10 mouse cellular contexts compared by ENCODE assay signal in genomic region chr3:87949266-87949954, GRCm38 (mm10). TPM values are rescaled to one million over a fixed set of nuclear protein-coding genes. Genes with fewer than 3 reads are reported as not detected.
DNase-seq lines count a peak whose midpoint lies in the region; ATAC-seq and TF ChIP-seq lines count a peak whose summit lies in the region.
"Had no signal": no experiment of that assay in that cellular context is flagged by ENCODE, and none has a peak within 500 bp of the region (broad histone marks: within the 10 kb centered on the region; RNA-seq: fewer than 3 reads in every experiment).

No protein-coding gene starts in this region.

- DNase-seq in heart, adult 18-20 months, result no peak
- peak; percentile 76 for DNase-seq in embryonic facial prominence, embryonic 11.5 days (ENCODE audit: low spot score)
- DNase-seq in hindbrain, postnatal 0 days (ENCODE audit: low spot score), result no peak
- DNase-seq in neural tube, embryonic 11.5 days (ENCODE audit: low spot score), result peak; percentile 57
- DNase-seq in frontal cortex, adult 2 months (ENCODE audit: extremely low spot score in 1 of 2, low spot score in 1 of 2), result no peak
- DNase-seq in frontal cortex, postnatal 25 days (ENCODE audit: low spot score in 2 of 2), result no peak
- DNase-seq in urinary bladder, postnatal 4 days (ENCODE audit: low spot score in 2 of 2), result no peak
- DNase-seq: cerebellum, postnatal 36 days; liver, embryonic 13.5 days had no signal

- H3K9me3 ChIP-seq in heart, embryonic 14.5 days (ENCODE audit: control insufficient read depth, low read length), result no peaks in the 10 kb centered on the region
- H3K9me3 ChIP-seq in embryonic facial prominence, embryonic 11.5 days (replicated peaks; ENCODE audit: control insufficient read depth, low read length), result no peaks in the 10 kb centered on the region
- no peaks in the 10 kb centered on the region for H3K9me3 ChIP-seq in hindbrain, postnatal 0 days (ENCODE audit: low read length)
- no peaks in the 10 kb centered on the region for H3K9me3 ChIP-seq in neural tube, embryonic 11.5 days (ENCODE audit: control insufficient read depth, low read length)
- H3K9me3 ChIP-seq: liver, embryonic 13.5 days had no signal

- TF ChIP-seq CTCF in hindbrain, postnatal 0 days (IDR thresholded peaks at IDR 0.05; ENCODE audit: low read depth), result no peak

- no peak overlapping the region for H3K27ac ChIP-seq in heart, embryonic 14.5 days (replicated peaks in 1 of 2; ENCODE audit: control insufficient read depth in 1 of 2, insufficient read depth in 1 of 2, low read depth in 2 of 2, low read length in 2 of 2)
- peak overlapping the region; percentile 96 for H3K27ac ChIP-seq in embryonic facial prominence, embryonic 11.5 days (replicated peaks; ENCODE audit: low read depth, low read length)
- no peak overlapping the region for H3K27ac ChIP-seq in hindbrain, postnatal 0 days
- peak overlapping the region; percentile 77 for H3K27ac ChIP-seq in neural tube, embryonic 11.5 days (ENCODE audit: low read depth, low read length)
- H3K27ac ChIP-seq: liver, embryonic 13.5 days had no signal

- ATAC-seq in heart, embryonic 14.5 days (ENCODE audit: insufficient number of reproducible peaks, insufficient read depth, low FRiP score, low read depth), result no peak
- ATAC-seq in embryonic facial prominence, embryonic 11.5 days (replicated peaks; ENCODE audit: insufficient number of reproducible peaks, low FRiP score, low TSS enrichment, low read depth), result no peak
- no peak for ATAC-seq in hindbrain, postnatal 0 days
- ATAC-seq in neural tube, embryonic 11.5 days (ENCODE audit: insufficient read depth, low FRiP score, low TSS enrichment), result no peak

- WGBS in heart, embryonic 14.5 days, result 17% methylated on average over 16 of the region's 16 CpGs
- WGBS in embryonic facial prominence, embryonic 11.5 days, result 2% methylated on average over 16 of the region's 16 CpGs
- WGBS in hindbrain, postnatal 0 days, result 22% methylated on average over 16 of the region's 16 CpGs
- WGBS in neural tube, embryonic 11.5 days, result 2% methylated on average over 16 of the region's 16 CpGs

- H3K4me3 ChIP-seq in heart, embryonic 14.5 days (ENCODE audit: control insufficient read depth in 1 of 2, insufficient read depth in 1 of 2, low read depth in 1 of 2, low read length in 2 of 2), result no peak overlapping the region
- H3K4me3 ChIP-seq in embryonic facial prominence, embryonic 11.5 days (ENCODE audit: low read depth, low read length), result peak overlapping the region; percentile 67
- no peak overlapping the region for H3K4me3 ChIP-seq in hindbrain, postnatal 0 days (ENCODE audit: low read length)
- H3K4me3 ChIP-seq in neural tube, embryonic 11.5 days (ENCODE audit: low read depth, low read length), result peak overlapping the region; percentile 70

- peaks cover 61% of the 10 kb centered on the region for H3K27me3 ChIP-seq in heart, embryonic 14.5 days (ENCODE audit: control insufficient read depth, insufficient read depth, low read length)
- no peaks in the 10 kb centered on the region for H3K27me3 ChIP-seq in embryonic facial prominence, embryonic 11.5 days (ENCODE audit: control insufficient read depth, insufficient read depth, low read length)
- no peaks in the 10 kb centered on the region; the same call in 1 of the 2 replicates for H3K27me3 ChIP-seq in hindbrain, postnatal 0 days (ENCODE audit: insufficient read depth, low read length)
- H3K27me3 ChIP-seq in neural tube, embryonic 11.5 days (ENCODE audit: control insufficient read depth, insufficient read depth, low read length), result no peaks in the 10 kb centered on the region

- no peaks in the 10 kb centered on the region for H3K36me3 ChIP-seq in heart, embryonic 14.5 days (ENCODE audit: control insufficient read depth, insufficient read depth, low read length)
- H3K36me3 ChIP-seq in embryonic facial prominence, embryonic 11.5 days (replicated peaks; ENCODE audit: control insufficient read depth, insufficient read depth, low read depth, low read length), result no peaks in the 10 kb centered on the region
- no peaks in the 10 kb centered on the region for H3K36me3 ChIP-seq in hindbrain, postnatal 0 days (ENCODE audit: insufficient read depth, low read length)
- peaks cover 3% of the 10 kb centered on the region; the same call in 1 of the 2 replicates for H3K36me3 ChIP-seq in neural tube, embryonic 11.5 days (ENCODE audit: control insufficient read depth, insufficient read depth, low read length)
- H3K36me3 ChIP-seq: liver, embryonic 13.5 days had no signal

- H3K4me2 ChIP-seq in heart, embryonic 14.5 days (ENCODE audit: low read length), result peak overlapping the region; percentile 63; the same call in 1 of the 2 replicates
- peak overlapping the region; percentile 87 for H3K4me2 ChIP-seq in embryonic facial prominence, embryonic 11.5 days (ENCODE audit: low read depth, low read length)
- peak overlapping the region; percentile 60 for H3K4me2 ChIP-seq in hindbrain, postnatal 0 days (ENCODE audit: low read depth, low read length)
- peak overlapping the region; percentile 86 for H3K4me2 ChIP-seq in neural tube, embryonic 11.5 days (ENCODE audit: low read depth)

- H3K9ac ChIP-seq in heart, embryonic 14.5 days (ENCODE audit: low read length), result no peak overlapping the region
- H3K9ac ChIP-seq in embryonic facial prominence, embryonic 11.5 days (replicated peaks; ENCODE audit: low read length), result peak overlapping the region; percentile 73
- H3K9ac ChIP-seq in hindbrain, postnatal 0 days (replicated peaks; ENCODE audit: low read length), result no peak overlapping the region
- peak overlapping the region; percentile 44 for H3K9ac ChIP-seq in neural tube, embryonic 11.5 days (ENCODE audit: low read length)
- H3K9ac ChIP-seq: liver, embryonic 13.5 days had no signal

- peaks cover 22 to 23% of the 10 kb centered on the region in 2 experiments for H3K4me1 ChIP-seq in heart, embryonic 14.5 days (ENCODE audit: control insufficient read depth in 2 of 2, insufficient read depth in 2 of 2, low read length in 2 of 2)
- peaks cover 45% of the 10 kb centered on the region for H3K4me1 ChIP-seq in embryonic facial prominence, embryonic 11.5 days (ENCODE audit: control insufficient read depth, insufficient read depth, low read length)
- peaks cover 22% of the 10 kb centered on the region for H3K4me1 ChIP-seq in hindbrain, postnatal 0 days (ENCODE audit: insufficient read depth, low read length)
- peaks cover 70% of the 10 kb centered on the region for H3K4me1 ChIP-seq in neural tube, embryonic 11.5 days (ENCODE audit: control insufficient read depth, insufficient read depth, low read length)

RNA-seq across cellular contexts. Expression of gene Crabp2, which starts 0.9 kb away (rescaled TPM):
- polyA plus RNA-seq in heart, embryonic 14.5 days (2014; fragmentation: Nextera tagmentation; extraction: Ambion mirVana), result 1.6 and 2.4 TPM in 2 replicates
- not detected for total RNA-seq in heart, adult 18-20 months (2021)
- 626 and 642 TPM in 2 replicates for polyA plus RNA-seq in embryonic facial prominence, embryonic 11.5 days (2014; fragmentation: Nextera tagmentation; extraction: Ambion mirVana)
- total RNA-seq in hindbrain, postnatal 0 days (2014; rRNA removed), result 9.8 and 28.6 TPM in 2 replicates
- polyA plus RNA-seq in hindbrain, postnatal 0 days (2015; fragmentation: Nextera tagmentation; extraction: Ambion mirVana), result 44.5 and 46.3 TPM in 2 replicates
- 565 and 607 TPM in 2 replicates for polyA plus RNA-seq in neural tube, embryonic 11.5 days (2014; fragmentation: Nextera tagmentation; extraction: Ambion mirVana)
- polyA plus RNA-seq in frontal cortex, adult 2 months (2012; rRNA removed), result 9.2 and 11.0 TPM in 2 replicates

RNA-seq across cellular contexts. Expression of gene Rrnad1, which starts 18.9 kb away (rescaled TPM):
- polyA plus RNA-seq in heart, embryonic 14.5 days (2014; fragmentation: Nextera tagmentation; extraction: Ambion mirVana), result 10.9 and 14.4 TPM in 2 replicates
- total RNA-seq in heart, adult 18-20 months (2021), result 1 to 10 TPM; 4.8 to 5.1 TPM
- polyA plus RNA-seq in embryonic facial prominence, embryonic 11.5 days (2014; fragmentation: Nextera tagmentation; extraction: Ambion mirVana), result 13.5 and 16.0 TPM in 2 replicates
- 19.4 and 36.4 TPM in 2 replicates for total RNA-seq in hindbrain, postnatal 0 days (2014; rRNA removed)
- polyA plus RNA-seq in hindbrain, postnatal 0 days (2015; fragmentation: Nextera tagmentation; extraction: Ambion mirVana), result 18.1 and 19.3 TPM in 2 replicates
- polyA plus RNA-seq in neural tube, embryonic 11.5 days (2014; fragmentation: Nextera tagmentation; extraction: Ambion mirVana), result 14.5 and 16.9 TPM in 2 replicates
- 42.4 and 46.4 TPM in 2 replicates for polyA plus RNA-seq in frontal cortex, adult 2 months (2012; rRNA removed)

RNA-seq across cellular contexts. Expression of gene Isg20l2, which starts 19.3 kb away (rescaled TPM):
- polyA plus RNA-seq in heart, embryonic 14.5 days (2014; fragmentation: Nextera tagmentation; extraction: Ambion mirVana), result 18.5 and 19.3 TPM in 2 replicates
- total RNA-seq in heart, adult 18-20 months (2021), result 10 to 100 TPM; 10.8 to 11.5 TPM
- 51.5 and 52.3 TPM in 2 replicates for polyA plus RNA-seq in embryonic facial prominence, embryonic 11.5 days (2014; fragmentation: Nextera tagmentation; extraction: Ambion mirVana)
- total RNA-seq in hindbrain, postnatal 0 days (2014; rRNA removed), result 23.8 and 26.2 TPM in 2 replicates
- polyA plus RNA-seq in hindbrain, postnatal 0 days (2015; fragmentation: Nextera tagmentation; extraction: Ambion mirVana), result 19.1 and 20.1 TPM in 2 replicates
- 52.3 and 53.9 TPM in 2 replicates for polyA plus RNA-seq in neural tube, embryonic 11.5 days (2014; fragmentation: Nextera tagmentation; extraction: Ambion mirVana)
- polyA plus RNA-seq in frontal cortex, adult 2 months (2012; rRNA removed), result 12.9 and 13.9 TPM in 2 replicates

RNA-seq across cellular contexts. Expression of gene Nes, which starts 21.5 kb away (rescaled TPM):
- polyA plus RNA-seq in heart, embryonic 14.5 days (2014; fragmentation: Nextera tagmentation; extraction: Ambion mirVana), result 9.8 and 10.7 TPM in 2 replicates
- total RNA-seq in heart, adult 18-20 months (2021), result 10 to 100 TPM; 12.5 to 24.8 TPM
- polyA plus RNA-seq in embryonic facial prominence, embryonic 11.5 days (2014; fragmentation: Nextera tagmentation; extraction: Ambion mirVana), result 15.1 and 16.2 TPM in 2 replicates
- total RNA-seq in hindbrain, postnatal 0 days (2014; rRNA removed), result 37.2 and 40.0 TPM in 2 replicates
- polyA plus RNA-seq in hindbrain, postnatal 0 days (2015; fragmentation: Nextera tagmentation; extraction: Ambion mirVana), result 14.9 and 15.7 TPM in 2 replicates
- 59.5 and 60.2 TPM in 2 replicates for polyA plus RNA-seq in neural tube, embryonic 11.5 days (2014; fragmentation: Nextera tagmentation; extraction: Ambion mirVana)
- 4.3 and 4.8 TPM in 2 replicates for polyA plus RNA-seq in frontal cortex, adult 2 months (2012; rRNA removed)

RNA-seq across cellular contexts. Expression of gene Mrpl24, which starts 30.1 kb away (rescaled TPM):
- 64.1 and 67.9 TPM in 2 replicates for polyA plus RNA-seq in heart, embryonic 14.5 days (2014; fragmentation: Nextera tagmentation; extraction: Ambion mirVana)
- 10 to 100 TPM; 75.0 to 77.9 TPM for total RNA-seq in heart, adult 18-20 months (2021)
- polyA plus RNA-seq in embryonic facial prominence, embryonic 11.5 days (2014; fragmentation: Nextera tagmentation; extraction: Ambion mirVana), result 73.6 and 79.3 TPM in 2 replicates
- total RNA-seq in hindbrain, postnatal 0 days (2014; rRNA removed), result 32.1 and 43.2 TPM in 2 replicates
- polyA plus RNA-seq in hindbrain, postnatal 0 days (2015; fragmentation: Nextera tagmentation; extraction: Ambion mirVana), result 44.6 and 50.3 TPM in 2 replicates
- polyA plus RNA-seq in neural tube, embryonic 11.5 days (2014; fragmentation: Nextera tagmentation; extraction: Ambion mirVana), result 76.1 and 79.2 TPM in 2 replicates
- polyA plus RNA-seq in frontal cortex, adult 2 months (2012; rRNA removed), result 80.0 and 80.7 TPM in 2 replicates

Comparison
In these comparisons a context has a peak if more than half of its experiments do, and no peak if none do; other contexts are left out.
1. H3K27ac ChIP-seq: peak in embryonic facial prominence, embryonic 11.5 days (single experiment) and neural tube, embryonic 11.5 days (single experiment); none in heart, embryonic 14.5 days (0 of 2) and hindbrain, postnatal 0 days (single experiment).
2. H3K4me3 ChIP-seq: peak in embryonic facial prominence, embryonic 11.5 days (single experiment) and neural tube, embryonic 11.5 days (single experiment); none in heart, embryonic 14.5 days (0 of 2) and hindbrain, postnatal 0 days (single experiment).
3. H3K9ac ChIP-seq: peak in embryonic facial prominence, embryonic 11.5 days (single experiment) and neural tube, embryonic 11.5 days (single experiment); none in heart, embryonic 14.5 days (single experiment) and hindbrain, postnatal 0 days (single experiment).
4. DNase-seq: peak in embryonic facial prominence, embryonic 11.5 days (single experiment) and neural tube, embryonic 11.5 days (single experiment); none in heart, adult 18-20 months (0 of 2), hindbrain, postnatal 0 days (single experiment), frontal cortex, adult 2 months (0 of 2), frontal cortex, postnatal 25 days (0 of 2) and urinary bladder, postnatal 4 days (0 of 2).
5. RNA of gene Crabp2, which starts 0.9 kb away (polyA plus RNA-seq): 626 to 642 TPM in embryonic facial prominence, embryonic 11.5 days and 565 to 607 TPM in neural tube, embryonic 11.5 days; 44.5 to 46.3 TPM in hindbrain, postnatal 0 days, 9.2 to 11.0 TPM in frontal cortex, adult 2 months and 1.6 to 2.4 TPM in heart, embryonic 14.5 days; every median in the first group is over 10 times any median in the second.
6. Peak in every context shown above with its lines, with median percentiles within 50 percentile points of each other: H3K4me2 ChIP-seq.